Mouse (Mus musculus) mouse embryonic stem cell (cell line): ENCODE results near the gene Rpp14.
"Not testable (repeated sequence)": the region's sequence is repeated elsewhere in the genome, so short reads cannot be mapped to it uniquely, and the experiment has no call there.

ENCODE experiments used
- in situ Hi-C, 2 experiments: fragments of 300-500 bp; cut with MboI; formaldehyde crosslinking; loops; 1 replicate in 1 of 2; 3 replicates in 1 of 2; pipeline ENCODE4 v1.14.3; 2019 to 2020; ENCODE audit warnings: low sequenced_read_pairs in 2 of 2, low pct_unique_long_range_greater_than_20kb in 1 of 2, mixed read lengths in 1 of 2; ENCODE audit not compliant: unreplicated experiment in 1 of 2

The Rpp14 gene

GRCm38 (mm10) chr14:8099561-8100021, 19.4 kb downstream of the Rpp14 start:
- in situ Hi-C loops, result loop anchor here in 1 of 2 experiments (10.0 to 25.0 kb wide), 2 partner anchors 115 to 238 kb away; partner anchors contain the start of gene Kctd6

GRCm38 (mm10) chr14:8101886-8102285, 21.7 kb downstream of the Rpp14 start:
- in situ Hi-C loops, result no loop called here

GRCm38 (mm10) chr14:8102676-8103075, 22.5 kb downstream of the Rpp14 start:
- in situ Hi-C loops, result no loop called here

- in situ Hi-C loops, result no loop called here
These were observed 27.9 kb downstream of the Rpp14 start for GRCm38 (mm10) chr14:8108047-8108446.

- in situ Hi-C loops, result no loop called here
These were observed 28.8 kb downstream of the Rpp14 start for GRCm38 (mm10) chr14:8108976-8109375.

GRCm38 (mm10) chr14:8111545-8111944, 31.4 kb downstream of the Rpp14 start:
- in situ Hi-C loops, result loop anchor here in 1 of 2 experiments (5.0 kb wide), 2 partner anchors 41 to 49 kb away; no protein-coding TSS in a partner anchor

GRCm38 (mm10) chr14:8112036-8112435, 31.9 kb downstream of the Rpp14 start:
- in situ Hi-C loops, result loop anchor here in 1 of 2 experiments (5.0 kb wide), 2 partner anchors 40 to 50 kb away; no protein-coding TSS in a partner anchor

GRCm38 (mm10) chr14:8113616-8114015, 33.4 kb downstream of the Rpp14 start:
- in situ Hi-C loops, result loop anchor here in 1 of 2 experiments (5.0 kb wide), 2 partner anchors 39 to 51 kb away; no protein-coding TSS in a partner anchor

GRCm38 (mm10) chr14:8114306-8114705, 34.1 kb downstream of the Rpp14 start:
- in situ Hi-C loops, result loop anchor here in 1 of 2 experiments (5.0 kb wide), 2 partner anchors 38 to 52 kb away; no protein-coding TSS in a partner anchor

- in situ Hi-C loops, result loop anchor here in 1 of 2 experiments (5.0 kb wide), 2 partner anchors 38 to 52 kb away; no protein-coding TSS in a partner anchor
These were observed 34.6 kb downstream of the Rpp14 start for GRCm38 (mm10) chr14:8114756-8115155.

GRCm38 (mm10) chr14:8115772-8116171, 35.6 kb downstream of the Rpp14 start:
- in situ Hi-C loops, result no loop called here

GRCm38 (mm10) chr14:8117371-8117770, 37.2 kb downstream of the Rpp14 start:
- in situ Hi-C loops, result no loop called here

GRCm38 (mm10) chr14:8119454-8119853, 39.3 kb downstream of the Rpp14 start:
- in situ Hi-C loops, result no loop called here

- in situ Hi-C loops, result no loop called here
These were observed 39.7 kb downstream of the Rpp14 start for GRCm38 (mm10) chr14:8119904-8120303.

GRCm38 (mm10) chr14:8123141-8123540, 43.0 kb downstream of the Rpp14 start:
- in situ Hi-C loops, result no loop called here

- in situ Hi-C loops, result not testable (repeated sequence)
These were observed 43.4 kb downstream of the Rpp14 start for GRCm38 (mm10) chr14:8123611-8124010.

- in situ Hi-C loops, result no loop called here
These were observed 44.1 kb downstream of the Rpp14 start for GRCm38 (mm10) chr14:8124046-8124881.

GRCm38 (mm10) chr14:8127971-8128370, 47.8 kb downstream of the Rpp14 start:
- in situ Hi-C loops, result loop anchor here in 1 of 2 experiments (25.0 kb wide), 1 partner anchor 141 kb away; the partner anchor contains the start of gene Dnase1l3

GRCm38 (mm10) chr14:8132789-8133188, 52.6 kb downstream of the Rpp14 start:
- in situ Hi-C loops, result loop anchor here in 1 of 2 experiments (25.0 kb wide), 1 partner anchor 145 kb away; the partner anchor contains the start of gene Dnase1l3
